Mouse (Mus musculus) midbrain, embryonic 12.5 days (tissue): ENCODE data around the gene Ubash3a. TPM values are rescaled to one million over a fixed set of nuclear protein-coding genes. Genes with fewer than 3 reads are reported as not detected.
A peak's percentile ranks its signal among the peaks of the same experiment; 100 is the strongest.

Source experiments
- ATAC-seq: fragments of 200-750 bp; cut with Nextera tagmentation; 2 replicates; pipeline ENCODE4 v1.8.0; 2017; ENCODE audit warnings: low read depth, moderate TSS enrichment, moderate library complexity; ENCODE audit not compliant: low FRiP score
- H3K27ac ChIP-seq: fragments of 300-500 bp; sonication (generic); replicated peaks from 2 replicates; pipeline ENCODE4 v1.5.1; 2016; ENCODE audit warnings: mild to moderate bottlenecking
- H3K27me3 ChIP-seq: fragments of 300-500 bp; sonication (generic); 2 replicates; pipeline ENCODE4 v1.6.1; 2016; ENCODE audit warnings: mild to moderate bottlenecking
- H3K36me3 ChIP-seq: fragments of 300-500 bp; sonication (generic); 2 replicates; pipeline ENCODE4 v1.6.1; 2016
- H3K4me1 ChIP-seq: fragments of 300-500 bp; sonication (generic); 2 replicates; pipeline ENCODE4 v1.6.1; 2016
- H3K4me2 ChIP-seq: fragments of 300-500 bp; sonication (generic); replicated peaks from 2 replicates; pipeline ENCODE4 v1.6.1; 2016; ENCODE audit warnings: mild to moderate bottlenecking, moderate library complexity
- H3K4me3 ChIP-seq: fragments of 300-500 bp; sonication (generic); 2 replicates; pipeline ENCODE4 v1.5.1; 2016; ENCODE audit warnings: mild to moderate bottlenecking
- H3K9ac ChIP-seq: fragments of 300-500 bp; sonication (generic); replicated peaks from 2 replicates; pipeline ENCODE4 v1.6.1; 2016; ENCODE audit warnings: mild to moderate bottlenecking, moderate library complexity
- H3K9me3 ChIP-seq: fragments of 300-500 bp; sonication (generic); 2 replicates; pipeline ENCODE4 v1.6.1; 2016; ENCODE audit warnings: mild to moderate bottlenecking
- WGBS: fragments of 180-500 bp; shearing (Covaris S2); methylation state at CpG from one replicate; pipeline ENCODE4 v1.1.7; 2016; 5-methylcytosine and 5-hydroxymethylcytosine counted together
- polyA plus RNA-seq: library from polyadenylated mRNA; unstranded; fragments of >200 nt; fragmentation: Nextera tagmentation; extraction: Ambion mirVana; gene quantifications from 2 replicates; pipeline ENCODE4 v1.2.1, GENCODE M21; 2016

Ubash3a gene
- polyA plus RNA-seq, 1 experiment from 2014 or later = 0.09 TPM

GRCm38 (mm10) chr17:31273631-31274030 lies 66.0 kb downstream of the Ubash3a start:
- Histone ChIP-seq H3K4me3 (no peak overlapping the region), H3K4me2 (no peak overlapping the region), H3K27me3 (peaks cover 14% of the 10 kb centered on the region; the same call in 1 of the 2 replicates), H3K4me1 (peaks cover 15% of the 10 kb centered on the region), H3K36me3 (no peaks in the 10 kb centered on the region), H3K9ac (no peak overlapping the region), H3K9me3 (0 out of 2 replicates have a peak, but pooled peaks cover 2% of the 10 kb centered on the region), H3K27ac (no peak overlapping the region)
- 88% methylated on average over 8 of the region's 8 CpGs for WGBS
- ATAC-seq = no peak

- no peak overlapping the region for H3K27ac ChIP-seq
- 82% methylated on average over 6 of the region's 6 CpGs for WGBS
- no peak for ATAC-seq
- H3K36me3 ChIP-seq = no peaks in the 10 kb centered on the region
- H3K27me3 ChIP-seq = peaks cover 17% of the 10 kb centered on the region; the same call in 1 of the 2 replicates
- peaks cover 15% of the 10 kb centered on the region for H3K4me1 ChIP-seq
- H3K9me3 ChIP-seq = no peaks in the 10 kb centered on the region
- no peak overlapping the region for H3K4me2 ChIP-seq
- no peak overlapping the region for H3K9ac ChIP-seq
- no peak overlapping the region for H3K4me3 ChIP-seq
Measured at GRCm38 (mm10) chr17:31275181-31275580, 67.5 kb downstream of the Ubash3a start.

DNA sequence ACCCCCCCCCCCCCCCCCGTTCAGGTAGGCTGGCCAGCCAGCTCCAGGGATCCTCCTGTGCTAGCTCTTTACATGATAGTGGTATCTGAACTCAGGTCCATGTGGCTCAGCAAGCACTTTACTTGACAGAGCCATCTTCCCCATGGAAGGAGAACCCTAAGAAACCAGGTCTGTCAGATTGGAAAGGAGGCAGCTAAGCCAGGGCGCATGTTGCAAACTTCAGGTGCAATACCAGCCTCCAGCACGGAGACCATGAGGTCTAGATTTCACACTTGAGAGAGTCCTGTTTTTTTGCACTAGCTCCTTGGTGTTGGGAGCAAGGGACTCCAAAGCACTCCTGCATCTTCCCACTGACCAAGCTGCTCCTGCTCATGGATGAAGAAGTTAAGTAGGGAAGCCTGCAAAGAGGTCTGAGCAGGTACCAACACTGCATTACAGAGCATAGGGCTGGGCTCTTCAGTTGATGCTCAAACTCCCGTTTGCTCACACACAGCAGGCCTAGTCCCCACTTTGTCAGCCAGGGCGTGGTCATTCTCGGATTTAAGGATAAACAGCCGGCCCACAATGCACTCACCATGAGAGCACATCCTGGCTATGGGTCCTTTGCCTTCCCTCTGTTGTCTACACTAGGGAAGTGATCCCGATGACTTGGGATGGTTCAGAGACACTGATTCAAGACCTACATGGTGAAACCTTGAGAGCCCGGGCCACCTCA lies 68.7 kb downstream of the Ubash3a start:
- Histone ChIP-seq H3K4me3 (peak overlapping the region; percentile 51), H3K4me1 (peaks cover 15% of the 10 kb centered on the region), H3K9me3 (no peaks in the 10 kb centered on the region), H3K36me3 (no peaks in the 10 kb centered on the region), H3K9ac (peak overlapping the region; percentile 44; the same call in 1 of the 2 replicates), H3K27ac (no peak overlapping the region), H3K27me3 (peaks cover 17% of the 10 kb centered on the region; the same call in 1 of the 2 replicates), H3K4me2 (peak overlapping the region; percentile 80)
- 22% methylated on average over 9 of the region's 9 CpGs for WGBS
- ATAC-seq = no peak; the same call in 1 of the 2 replicates

GRCm38 (mm10) chr17:31276922-31277918 lies 69.5 kb downstream of the Ubash3a start, which contains the start of gene Rsph1:
TSS of gene Rsph1 (minus strand) at chr17:31277383.
- no peaks in the 10 kb centered on the region for H3K36me3 ChIP-seq
- H3K27ac ChIP-seq = no peak within 1 kb of the TSS
- H3K4me1 ChIP-seq = peaks cover 19% of the 10 kb centered on the region
- 9% methylated on average over 44 of the region's 44 CpGs for WGBS
- ATAC-seq = peak; percentile 89
- peaks cover 22% of the 10 kb centered on the region; the same call in 1 of the 2 replicates for H3K27me3 ChIP-seq
- no peaks in the 10 kb centered on the region for H3K9me3 ChIP-seq
- H3K4me2 ChIP-seq = peak within 1 kb of the TSS; percentile 80
- peak within 1 kb of the TSS; percentile 44 for H3K9ac ChIP-seq
- peak within 1 kb of the TSS; percentile 51 for H3K4me3 ChIP-seq

- H3K9me3 ChIP-seq = no peaks in the 10 kb centered on the region
- 77% methylated on average over 4 of the region's 4 CpGs for WGBS
- H3K4me2 ChIP-seq = no peak overlapping the region
- H3K27me3 ChIP-seq = peaks cover 22% of the 10 kb centered on the region; the same call in 1 of the 2 replicates
- no peak overlapping the region for H3K9ac ChIP-seq
- no peak for ATAC-seq
- H3K4me3 ChIP-seq = no peak overlapping the region
- no peak overlapping the region for H3K27ac ChIP-seq
- no peaks in the 10 kb centered on the region for H3K36me3 ChIP-seq
- peaks cover 25% of the 10 kb centered on the region for H3K4me1 ChIP-seq
Measured at GRCm38 (mm10) chr17:31277931-31278330, 70.3 kb downstream of the Ubash3a start.

- no peak for ATAC-seq
- no peaks in the 10 kb centered on the region for H3K9me3 ChIP-seq
- WGBS = 82% methylated on average over 9 of the region's 9 CpGs
Measured at GRCm38 (mm10) chr17:31279541-31279940, 71.9 kb downstream of the Ubash3a start.

DNA sequence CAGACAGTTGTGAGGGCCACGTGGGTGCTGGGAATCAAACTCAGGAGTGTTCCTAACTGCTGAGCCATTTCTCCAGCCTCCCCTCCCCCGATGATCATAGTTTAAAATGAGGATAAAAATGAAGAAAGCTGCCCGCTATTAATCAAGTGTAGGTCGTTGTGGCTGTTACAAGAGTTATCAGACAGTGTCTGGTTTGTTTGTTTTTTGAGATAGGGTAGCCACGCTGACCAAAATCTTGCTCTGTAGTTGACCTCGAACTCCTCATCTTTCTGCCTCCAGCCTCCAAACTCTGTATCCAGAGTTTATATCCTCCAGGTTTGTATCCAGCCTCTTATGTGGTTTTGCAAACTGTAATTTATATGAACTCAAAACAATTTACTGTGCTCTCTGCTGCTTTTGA lies 72.6 kb downstream of the Ubash3a start:
- peaks cover 24% of the 10 kb centered on the region for H3K27me3 ChIP-seq
- WGBS = 83% methylated on average over 6 of the region's 6 CpGs
- no peaks in the 10 kb centered on the region for H3K36me3 ChIP-seq
- no peaks in the 10 kb centered on the region for H3K9me3 ChIP-seq
- H3K9ac ChIP-seq = no peak overlapping the region
- no peak for ATAC-seq
- no peak overlapping the region for H3K4me3 ChIP-seq
- no peak overlapping the region for H3K4me2 ChIP-seq
- H3K4me1 ChIP-seq = peaks cover 25% of the 10 kb centered on the region
- H3K27ac ChIP-seq = no peak overlapping the region

More at GRCm38 (mm10) chr17:31279541-31279940, 71.9 kb downstream of the Ubash3a start:
- Histone ChIP-seq H3K4me1 (peaks cover 25% of the 10 kb centered on the region), H3K4me3 (no peak overlapping the region), H3K27ac (no peak overlapping the region), H3K36me3 (no peaks in the 10 kb centered on the region), H3K9ac (no peak overlapping the region), H3K27me3 (peaks cover 24% of the 10 kb centered on the region), H3K4me2 (no peak overlapping the region)

- Histone ChIP-seq H3K27ac (no peak overlapping the region), H3K9ac (no peak overlapping the region), H3K4me1 (peaks cover 18% of the 10 kb centered on the region), H3K4me3 (no peak overlapping the region), H3K27me3 (peaks cover 10% of the 10 kb centered on the region; the same call in 1 of the 2 replicates), H3K9me3 (no peaks in the 10 kb centered on the region), H3K36me3 (no peaks in the 10 kb centered on the region), H3K4me2 (peak overlapping the region; percentile 9; the same call in 1 of the 2 replicates)
- ATAC-seq = no peak
- 36% methylated on average over 19 of the region's 19 CpGs for WGBS
Measured at GRCm38 (mm10) chr17:31281830-31282686, 74.4 kb downstream of the Ubash3a start.

GRCm38 (mm10) chr17:31282687-31283053 lies 75.0 kb downstream of the Ubash3a start:
- ATAC-seq = no peak
- Histone ChIP-seq H3K9me3 (no peaks in the 10 kb centered on the region), H3K27ac (no peak overlapping the region), H3K4me3 (no peak overlapping the region), H3K36me3 (no peaks in the 10 kb centered on the region), H3K27me3 (peaks cover 10% of the 10 kb centered on the region; the same call in 1 of the 2 replicates), H3K4me2 (peak overlapping the region; percentile 9; the same call in 1 of the 2 replicates), H3K4me1 (peaks cover 13% of the 10 kb centered on the region), H3K9ac (no peak overlapping the region)
- WGBS = 9% methylated on average over 7 of the region's 7 CpGs

GRCm38 (mm10) chr17:31285867-31286266 lies 78.2 kb downstream of the Ubash3a start:
- Histone ChIP-seq H3K4me2 (no peak overlapping the region), H3K27ac (no peak overlapping the region), H3K36me3 (no peaks in the 10 kb centered on the region), H3K9me3 (no peaks in the 10 kb centered on the region), H3K27me3 (peaks cover 12% of the 10 kb centered on the region; the same call in 1 of the 2 replicates), H3K9ac (no peak overlapping the region), H3K4me1 (peaks cover 10% of the 10 kb centered on the region), H3K4me3 (no peak overlapping the region)
- no peak for ATAC-seq
- WGBS = 83% methylated on average over 2 of the region's 2 CpGs

DNA sequence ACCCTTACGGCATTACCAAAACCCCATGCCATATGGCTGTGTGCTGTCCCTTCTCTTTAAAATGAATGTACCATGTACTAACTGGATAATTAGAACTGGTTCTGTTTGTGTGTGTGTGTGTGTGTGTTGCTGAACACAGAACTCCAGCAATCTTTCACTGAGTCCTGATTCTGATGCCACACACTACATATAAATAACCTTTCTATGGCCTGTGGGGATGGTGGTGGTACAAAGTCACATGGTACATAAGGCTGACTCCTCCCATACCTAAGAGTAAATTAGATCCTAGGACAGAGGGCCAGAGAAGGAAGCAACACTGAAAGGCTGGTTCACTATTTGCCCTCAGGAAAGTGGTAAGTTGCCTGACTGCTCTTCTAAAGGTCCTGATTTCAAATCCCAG lies 78.8 kb downstream of the Ubash3a start, which contains the start of gene Slc37a1:
Slc37a1 (plus strand) TSS at position 301 of the 400 bp plus-strand sequence.
- ATAC-seq = no peak
- no peak within 1 kb of the TSS for H3K4me3 ChIP-seq
- no peaks in the 10 kb centered on the region for H3K9me3 ChIP-seq
- peaks cover 12% of the 10 kb centered on the region; the same call in 1 of the 2 replicates for H3K27me3 ChIP-seq
- H3K9ac ChIP-seq = no peak within 1 kb of the TSS
- WGBS = 97% methylated on average over 1 of the region's 1 CpGs
- peaks cover 10% of the 10 kb centered on the region for H3K4me1 ChIP-seq
- H3K4me2 ChIP-seq = no peak within 1 kb of the TSS
- no peak within 1 kb of the TSS for H3K27ac ChIP-seq
- H3K36me3 ChIP-seq = no peaks in the 10 kb centered on the region
